Mouse (Mus musculus) lung, postnatal 0 days (tissue): ENCODE measurements around the gene BC035044. TPM values are rescaled to one million over a fixed set of nuclear protein-coding genes. Genes with fewer than 3 reads are reported as not detected.
"Not testable (repeated sequence)": the region's sequence is repeated elsewhere in the genome, so short reads cannot be mapped to it uniquely, and the experiment has no call there.

ENCODE experiments used
- ATAC-seq: fragments of 200-750 bp; cut with Nextera tagmentation; 2 replicates; pipeline ENCODE4 v1.8.0; 2017; ENCODE audit warnings: moderate library complexity
- DNase-seq: peaks from one replicate; pipeline ENCODE4 v3.0.0-alpha.2; 2016; ENCODE audit warnings: low spot score
- H3K27ac ChIP-seq: fragments of 300-500 bp; sonication (generic); 2 replicates; pipeline ENCODE4 v1.5.1; 2014; ENCODE audit warnings: antibody characterized with exemption, mild to moderate bottlenecking, low read length, mixed read lengths
- H3K27me3 ChIP-seq: fragments of 300-500 bp; sonication (generic); replicated peaks from 2 replicates; pipeline ENCODE4 v1.6.1; 2014; ENCODE audit warnings: low read length, mixed read lengths; ENCODE audit not compliant: insufficient read depth
- H3K36me3 ChIP-seq: fragments of 300-500 bp; sonication (generic); 2 replicates; pipeline ENCODE4 v1.6.1; 2014; ENCODE audit warnings: low read length, mixed read lengths; ENCODE audit not compliant: insufficient read depth
- H3K4me1 ChIP-seq: fragments of 300-500 bp; sonication (generic); 2 replicates; pipeline ENCODE4 v1.6.1; 2014; ENCODE audit warnings: antibody characterized with exemption, low read depth, low read length, mixed read lengths; ENCODE audit not compliant: insufficient read depth
- H3K4me2 ChIP-seq: fragments of 300-500 bp; sonication (generic); replicated peaks from 2 replicates; pipeline ENCODE4 v1.6.1; 2014; ENCODE audit warnings: low read depth, mild to moderate bottlenecking, low read length, moderate library complexity, mixed read lengths
- H3K4me3 ChIP-seq: fragments of 300-500 bp; sonication (generic); 2 replicates; pipeline ENCODE4 v1.5.1; 2014; ENCODE audit warnings: low read depth, low read length
- H3K9ac ChIP-seq: fragments of 300-500 bp; sonication (generic); replicated peaks from 2 replicates; pipeline ENCODE4 v1.6.1; 2014; ENCODE audit warnings: low read depth, mild to moderate bottlenecking
- H3K9me3 ChIP-seq: fragments of 300-500 bp; sonication (generic); 2 replicates; pipeline ENCODE4 v1.6.1; 2016; ENCODE audit warnings: low read length, mixed read lengths
- CTCF ChIP-seq: IDR thresholded peaks from 2 replicates; pipeline ENCODE4 v1.5.1; 2016; ENCODE audit warnings: antibody characterized with exemption, mild to moderate bottlenecking
- EP300 ChIP-seq: IDR thresholded peaks from 2 replicates; pipeline ENCODE4 v1.6.1; 2016; ENCODE audit warnings: antibody characterized with exemption, mild to moderate bottlenecking, control low read depth
- WGBS: fragments of 180-500 bp; shearing (Covaris S2); extraction: QIAGEN DNeasy Blood & Tissue Kit; methylation state at CpG from one replicate; pipeline ENCODE4 v1.1.7; 2014; 5-methylcytosine and 5-hydroxymethylcytosine counted together
- polyA plus RNA-seq: library from polyadenylated mRNA; unstranded; fragments of >200 nt; fragmentation: Nextera tagmentation; extraction: Ambion mirVana; gene quantifications from 2 replicates; pipeline ENCODE4 v1.2.1, GENCODE M21; 2015

The BC035044 gene
- polyA plus RNA-seq, 1 experiment from 2014 or later = 1.2 TPM

DNA sequence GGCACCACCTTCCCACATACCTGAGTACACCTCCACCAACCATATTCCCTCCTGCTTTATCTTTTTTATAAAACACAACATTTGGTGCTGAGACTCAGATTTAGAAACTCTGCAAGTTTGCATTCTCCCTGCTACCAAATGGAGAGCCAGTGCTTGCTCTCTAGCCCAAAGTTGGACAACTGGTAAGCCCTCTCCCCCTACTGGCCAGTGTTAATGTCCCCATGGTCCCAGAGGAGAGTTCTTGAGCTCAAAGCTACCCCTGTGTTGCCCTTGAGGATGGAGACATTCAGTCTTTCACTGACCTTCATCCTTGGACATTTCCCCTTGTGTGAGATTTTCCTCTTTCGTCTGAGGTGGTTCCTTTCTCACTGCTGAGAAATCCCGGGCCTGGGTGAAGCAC, 9.1 kb upstream of the BC035044 start:
- WGBS = 81% methylated on average over 2 of the region's 2 CpGs
- no peak for TF ChIP-seq EP300
- TF ChIP-seq CTCF = peak; percentile 41
- Histone ChIP-seq H3K9me3 (no peaks in the 10 kb centered on the region), H3K4me3 (no peak overlapping the region), H3K4me2 (no peak overlapping the region), H3K27me3 (no peaks in the 10 kb centered on the region), H3K4me1 (no peaks in the 10 kb centered on the region), H3K36me3 (no peaks in the 10 kb centered on the region), H3K9ac (no peak overlapping the region), H3K27ac (no peak overlapping the region)
- no peak for ATAC-seq
- DNase-seq = no peak

- TF ChIP-seq CTCF = no peak
- no peak for TF ChIP-seq EP300
- Histone ChIP-seq H3K27me3 (no peaks in the 10 kb centered on the region), H3K9me3 (no peaks in the 10 kb centered on the region), H3K36me3 (no peaks in the 10 kb centered on the region), H3K4me3 (no peak overlapping the region), H3K4me1 (no peaks in the 10 kb centered on the region), H3K9ac (no peak overlapping the region), H3K4me2 (no peak overlapping the region), H3K27ac (no peak overlapping the region)
- ATAC-seq (no peak), DNase-seq (no peak)
- WGBS = 42% methylated on average over 3 of the region's 3 CpGs
These were observed 4.6 kb upstream of the BC035044 start for GRCm38 (mm10) chr6:128895404-128896001.

DNA sequence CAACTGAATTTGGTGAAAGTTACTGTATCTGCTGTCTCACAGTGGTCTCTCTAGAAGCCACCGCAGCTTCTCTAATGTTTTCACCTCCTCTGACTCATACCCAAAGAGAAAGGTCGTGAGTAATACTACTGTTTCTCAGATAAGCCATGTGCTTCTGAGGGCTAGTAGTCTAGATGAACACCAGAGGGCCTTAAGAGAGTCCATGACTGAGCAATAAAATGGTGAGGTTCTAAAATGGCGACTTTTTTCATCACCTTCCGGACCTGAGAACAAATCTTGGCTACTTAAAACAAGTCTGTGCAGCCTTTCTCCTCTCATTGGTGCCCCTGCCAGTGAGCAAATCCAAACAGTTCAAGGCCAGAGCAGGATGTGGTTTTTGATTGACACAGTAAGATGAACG, 2.1 kb downstream of the BC035044 start:
- Histone ChIP-seq H3K9ac (no peak overlapping the region), H3K4me1 (no peaks in the 10 kb centered on the region), H3K27me3 (no peaks in the 10 kb centered on the region), H3K27ac (no peak overlapping the region), H3K4me3 (no peak overlapping the region), H3K9me3 (no peaks in the 10 kb centered on the region), H3K4me2 (no peak overlapping the region), H3K36me3 (no peaks in the 10 kb centered on the region)
- no peak for TF ChIP-seq CTCF
- TF ChIP-seq EP300 = no peak
- WGBS = 73% methylated on average over 5 of the region's 5 CpGs
- DNase-seq = peak; percentile 19
- no peak for ATAC-seq

- H3K27me3 ChIP-seq, ATAC-seq: not testable (repeated sequence)
These were observed 3.7 kb downstream of the BC035044 start, which contains the start of gene Clec2i for GRCm38 (mm10) chr6:128887091-128887790. Gene Clec2i (plus strand): TSS chr6:128887588.

DNA sequence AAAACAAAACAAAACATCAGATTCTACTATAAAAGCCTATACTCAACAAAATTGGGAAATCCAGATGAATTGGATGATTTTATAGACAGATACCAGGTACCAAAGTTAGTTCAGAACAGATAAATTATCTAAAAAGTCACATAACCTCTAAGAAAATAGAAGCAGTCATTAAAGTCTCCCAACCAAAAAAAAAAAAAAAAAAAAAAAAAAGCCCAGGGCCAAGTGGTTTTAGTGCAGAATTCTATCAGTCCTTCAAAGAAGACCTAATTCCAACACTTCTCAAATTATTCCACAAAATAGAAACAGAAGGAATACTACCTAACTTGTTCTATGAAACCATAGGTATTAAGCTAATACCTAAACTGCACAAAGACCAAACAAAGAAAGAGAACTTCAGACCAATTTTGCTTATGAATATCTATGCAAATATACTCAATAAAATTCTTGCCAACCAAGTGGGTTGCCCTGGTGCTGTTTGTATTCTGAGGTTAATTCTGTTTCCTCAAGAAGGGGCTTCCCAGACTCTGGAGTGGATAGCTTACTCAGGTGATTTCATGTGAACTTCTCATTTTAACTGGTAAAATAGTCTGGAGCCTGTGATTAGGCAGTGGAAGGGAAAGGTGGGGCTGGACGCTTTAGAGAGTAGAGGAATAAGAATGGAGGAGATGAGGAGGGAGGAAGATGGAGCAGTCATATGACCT, 18.9 kb downstream of the BC035044 start:
- Histone ChIP-seq H3K4me2 (no peak overlapping the region), H3K4me3 (no peak overlapping the region), H3K4me1 (no peaks in the 10 kb centered on the region), H3K27me3 (no peaks in the 10 kb centered on the region), H3K27ac (no peak overlapping the region), H3K9ac (no peak overlapping the region), H3K36me3 (no peaks in the 10 kb centered on the region), H3K9me3 (no peaks in the 10 kb centered on the region)
- DNase-seq (no peak), ATAC-seq (no peak)
- WGBS = 73% methylated on average over 1 of the region's 1 CpGs
- TF ChIP-seq EP300 (no peak), CTCF (no peak)

More at GRCm38 (mm10) chr6:128887091-128887790, 3.7 kb downstream of the BC035044 start, which contains the start of gene Clec2i:
- not testable (repeated sequence) for H3K9me3 ChIP-seq, H3K4me2 ChIP-seq, H3K27ac ChIP-seq, H3K4me3 ChIP-seq, H3K36me3 ChIP-seq, DNase-seq, H3K4me1 ChIP-seq, H3K9ac ChIP-seq
- WGBS = 89% methylated on average over 6 of the region's 6 CpGs

GRCm38 (mm10) chr6:128868861-128869260, 22.1 kb downstream of the BC035044 start:
- Histone ChIP-seq H3K9me3 (no peaks in the 10 kb centered on the region), H3K27me3 (no peaks in the 10 kb centered on the region), H3K4me2 (no peak overlapping the region), H3K4me1 (no peaks in the 10 kb centered on the region), H3K4me3 (no peak overlapping the region), H3K27ac (no peak overlapping the region), H3K36me3 (no peaks in the 10 kb centered on the region), H3K9ac (no peak overlapping the region)
- no peak for DNase-seq
- WGBS = 51% methylated on average over 3 of the region's 3 CpGs
- TF ChIP-seq CTCF = no peak
- no peak for TF ChIP-seq EP300
- ATAC-seq = no peak
